Mouse (Mus musculus) forebrain, postnatal 0 days (tissue): ENCODE results near the gene Lrrc42. TPM values are rescaled to one million over a fixed set of nuclear protein-coding genes. Genes with fewer than 3 reads are reported as not detected.

ENCODE experiments used
- ATAC-seq: fragments of 200-750 bp; cut with Nextera tagmentation; 2 replicates; pipeline ENCODE4 v1.8.0; 2017; ENCODE audit warnings: mild to moderate bottlenecking, moderate library complexity
- DNase-seq: peaks from one replicate; pipeline ENCODE4 v3.0.0-alpha.2; 2015
- H3K27ac ChIP-seq: fragments of 300-500 bp; sonication (generic); 2 replicates; pipeline ENCODE4 v1.5.1; 2014; ENCODE audit warnings: low read depth, mild to moderate bottlenecking, antibody characterized with exemption, low read length, moderate library complexity, mixed read lengths
- H3K27me3 ChIP-seq: fragments of 300-500 bp; sonication (generic); 2 replicates; pipeline ENCODE4 v1.6.1; 2014; ENCODE audit warnings: mild to moderate bottlenecking, low read length, mixed read lengths; ENCODE audit not compliant: insufficient read depth
- H3K36me3 ChIP-seq: fragments of 300-500 bp; sonication (generic); 2 replicates; pipeline ENCODE4 v1.6.1; 2014; ENCODE audit warnings: mild to moderate bottlenecking, moderate library complexity; ENCODE audit not compliant: insufficient read depth
- H3K4me1 ChIP-seq: fragments of 300-500 bp; sonication (generic); 2 replicates; pipeline ENCODE4 v1.6.1; 2014; ENCODE audit warnings: antibody characterized with exemption; ENCODE audit not compliant: insufficient read depth
- H3K4me2 ChIP-seq: fragments of 300-500 bp; sonication (generic); 2 replicates; pipeline ENCODE4 v1.6.1; 2014; ENCODE audit warnings: low read depth, mild to moderate bottlenecking, moderate library complexity
- H3K4me3 ChIP-seq: fragments of 300-500 bp; sonication (generic); 2 replicates; pipeline ENCODE4 v1.5.1; 2014; ENCODE audit warnings: low read depth, low read length, mixed read lengths
- H3K9ac ChIP-seq: fragments of 300-500 bp; sonication (generic); 2 replicates; pipeline ENCODE4 v1.6.1; 2014; ENCODE audit warnings: mild to moderate bottlenecking
- H3K9me3 ChIP-seq: fragments of 300-500 bp; sonication (generic); 2 replicates; pipeline ENCODE4 v1.6.1; 2016; ENCODE audit warnings: low read length
- CTCF ChIP-seq: sonication (generic); IDR thresholded peaks from 2 replicates; pipeline ENCODE4 v1.5.1; 2016; ENCODE audit warnings: antibody characterized with exemption, control low read depth, low read depth
- WGBS: fragments of 180-500 bp; shearing (Covaris S2); extraction: QIAGEN DNeasy Blood & Tissue Kit; methylation state at CpG from one replicate; pipeline ENCODE4 v1.1.7; 2014; 5-methylcytosine and 5-hydroxymethylcytosine counted together
- polyA plus RNA-seq: library from polyadenylated mRNA; unstranded; fragments of >200 nt; fragmentation: Nextera tagmentation; extraction: Ambion mirVana; gene quantifications from 2 replicates; pipeline ENCODE4 v1.2.1, GENCODE M21; 2015
- total RNA-seq: library from RNA; depleted of rRNA; stranded (reverse); fragments of >200 nt; gene quantifications from 2 replicates; pipeline ENCODE4 v1.2.3, GENCODE M21; 2014

The Lrrc42 gene
- total and polyA plus RNA-seq, 2 experiments from 2014 or later = 14.7 to 36.4 TPM

- Histone ChIP-seq H3K9me3 (no peaks in the 10 kb centered on the region), H3K4me3 (no peak overlapping the region), H3K4me2 (no peak overlapping the region), H3K9ac (no peak overlapping the region), H3K27me3 (no peaks in the 10 kb centered on the region), H3K36me3 (peaks cover 60% of the 10 kb centered on the region), H3K4me1 (no peaks in the 10 kb centered on the region), H3K27ac (no peak overlapping the region)
- DNase-seq = no peak
- ATAC-seq = no peak
- TF ChIP-seq CTCF = no peak
- 93% methylated on average over 2 of the region's 2 CpGs for WGBS
These were observed 15.1 kb downstream of the Lrrc42 start for GRCm38 (mm10) chr4:107238253-107238652.

- no peak for TF ChIP-seq CTCF
- no peak overlapping the region for H3K4me3 ChIP-seq
- no peak overlapping the region for H3K4me2 ChIP-seq
- H3K36me3 ChIP-seq = peaks cover 34% of the 10 kb centered on the region
- H3K27ac ChIP-seq = no peak overlapping the region
- DNase-seq (no peak), ATAC-seq (no peak)
- no peaks in the 10 kb centered on the region for H3K27me3 ChIP-seq
- no peaks in the 10 kb centered on the region for H3K9me3 ChIP-seq
- no peaks in the 10 kb centered on the region for H3K4me1 ChIP-seq
- 58% methylated on average over 3 of the region's 3 CpGs for WGBS
- no peak overlapping the region for H3K9ac ChIP-seq
These were observed 21.1 kb downstream of the Lrrc42 start for GRCm38 (mm10) chr4:107232219-107232618.

- Histone ChIP-seq H3K4me2 (no peak overlapping the region), H3K4me3 (no peak overlapping the region), H3K36me3 (no peaks in the 10 kb centered on the region), H3K27me3 (no peaks in the 10 kb centered on the region), H3K9me3 (no peaks in the 10 kb centered on the region), H3K27ac (no peak overlapping the region), H3K4me1 (no peaks in the 10 kb centered on the region), H3K9ac (no peak overlapping the region)
- ATAC-seq = no peak
- no peak for TF ChIP-seq CTCF
- DNase-seq = no peak
- 86% methylated on average over 2 of the region's 2 CpGs for WGBS
These were observed 27.0 kb downstream of the Lrrc42 start for GRCm38 (mm10) chr4:107226313-107226712.

GRCm38 (mm10) chr4:107223225-107224204 lies 29.8 kb downstream of the Lrrc42 start:
- H3K4me1 ChIP-seq = no peaks in the 10 kb centered on the region
- no peak overlapping the region for H3K4me2 ChIP-seq
- 79% methylated on average over 11 of the region's 11 CpGs for WGBS
- no peak overlapping the region for H3K27ac ChIP-seq
- DNase-seq = peak; percentile 21
- H3K9me3 ChIP-seq = no peaks in the 10 kb centered on the region
- no peak overlapping the region for H3K9ac ChIP-seq
- ATAC-seq = peak; percentile 56; the same call in 1 of the 2 replicates
- H3K36me3 ChIP-seq = no peaks in the 10 kb centered on the region
- TF ChIP-seq CTCF = no peak
- no peak overlapping the region for H3K4me3 ChIP-seq
- no peaks in the 10 kb centered on the region for H3K27me3 ChIP-seq

- TF ChIP-seq CTCF = no peak
- ATAC-seq (no peak), DNase-seq (no peak)
- Histone ChIP-seq H3K4me1 (no peaks in the 10 kb centered on the region), H3K27ac (no peak overlapping the region), H3K4me3 (no peak overlapping the region), H3K27me3 (no peaks in the 10 kb centered on the region), H3K36me3 (no peaks in the 10 kb centered on the region), H3K9ac (no peak overlapping the region), H3K9me3 (no peaks in the 10 kb centered on the region), H3K4me2 (no peak overlapping the region)
- 93% methylated on average over 5 of the region's 5 CpGs for WGBS
These were observed 31.8 kb downstream of the Lrrc42 start for GRCm38 (mm10) chr4:107221524-107221923.

GRCm38 (mm10) chr4:107217574-107217973 lies 35.8 kb downstream of the Lrrc42 start:
- no peak overlapping the region for H3K27ac ChIP-seq
- TF ChIP-seq CTCF = no peak
- WGBS = 88% methylated on average over 9 of the region's 9 CpGs
- H3K4me2 ChIP-seq = no peak overlapping the region
- no peak overlapping the region for H3K9ac ChIP-seq
- no peak overlapping the region for H3K4me3 ChIP-seq
- no peaks in the 10 kb centered on the region for H3K4me1 ChIP-seq
- H3K36me3 ChIP-seq = no peaks in the 10 kb centered on the region
- DNase-seq = no peak
- H3K9me3 ChIP-seq = no peaks in the 10 kb centered on the region
- no peak for ATAC-seq
- no peaks in the 10 kb centered on the region for H3K27me3 ChIP-seq

- ATAC-seq (no peak), DNase-seq (no peak)
- H3K36me3 ChIP-seq = peaks cover 6% of the 10 kb centered on the region
- H3K27ac ChIP-seq = no peak overlapping the region
- no peaks in the 10 kb centered on the region for H3K4me1 ChIP-seq
- H3K9me3 ChIP-seq = no peaks in the 10 kb centered on the region
- H3K9ac ChIP-seq = no peak overlapping the region
- 78% methylated on average over 12 of the region's 12 CpGs for WGBS
- TF ChIP-seq CTCF = no peak
- H3K27me3 ChIP-seq = no peaks in the 10 kb centered on the region
- no peak overlapping the region for H3K4me2 ChIP-seq
- H3K4me3 ChIP-seq = no peak overlapping the region
These were observed 39.9 kb downstream of the Lrrc42 start for GRCm38 (mm10) chr4:107213279-107214011.
